Mouse (Mus musculus) olfactory bulb, adult 2 months (tissue): ENCODE data around the gene Sppl3.

Experiments used
- CTCF ChIP-seq: fragments of 200-500 bp; IDR thresholded peaks from 2 replicates; pipeline ENCODE4 v1.5.1; 2012; ENCODE audit warnings: low read depth, mild to moderate bottlenecking, low read length, moderate library complexity; ENCODE audit not compliant: insufficient read depth
- POLR2A ChIP-seq: fragments of 200-500 bp; IDR thresholded peaks from 2 replicates; pipeline ENCODE4 v1.6.1; 2012; ENCODE audit warnings: mild to moderate bottlenecking, low read depth, low read length, moderate library complexity; ENCODE audit not compliant: insufficient read depth

DNA sequence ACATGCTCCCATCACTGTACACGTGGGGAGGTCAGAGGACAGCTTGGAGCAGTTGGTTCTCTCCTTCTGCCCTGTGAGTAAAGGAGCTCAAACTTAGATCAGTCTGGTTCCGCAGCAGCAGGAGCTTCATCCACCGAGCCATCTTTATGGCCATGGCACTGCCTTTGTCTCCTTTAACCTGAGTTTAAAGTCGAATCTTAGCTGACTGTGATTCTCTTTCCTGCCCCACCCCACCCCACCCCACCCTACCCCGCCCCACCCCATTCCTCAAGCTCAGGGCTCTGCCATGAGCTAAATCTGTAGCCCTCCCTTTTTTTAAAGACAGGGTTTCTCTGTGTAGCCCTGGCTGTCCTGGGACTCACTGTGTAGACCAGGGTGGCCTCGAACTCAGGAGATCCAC lies 38.8 kb downstream of the Sppl3 start:
- TF ChIP-seq CTCF, result no peak
- no peak for TF ChIP-seq POLR2A
